Mouse (Mus musculus) liver, postnatal 0 days (tissue): ENCODE results near the gene Ssh2.

ENCODE experiments used
- CTCF ChIP-seq: sonication (generic); IDR thresholded peaks from 2 replicates; pipeline ENCODE4 v1.5.1; 2016; ENCODE audit warnings: antibody characterized with exemption, low read depth
- EP300 ChIP-seq: IDR thresholded peaks from 2 replicates; pipeline ENCODE4 v1.6.1; 2016; ENCODE audit warnings: antibody characterized with exemption, low read depth, mild to moderate bottlenecking

DNA sequence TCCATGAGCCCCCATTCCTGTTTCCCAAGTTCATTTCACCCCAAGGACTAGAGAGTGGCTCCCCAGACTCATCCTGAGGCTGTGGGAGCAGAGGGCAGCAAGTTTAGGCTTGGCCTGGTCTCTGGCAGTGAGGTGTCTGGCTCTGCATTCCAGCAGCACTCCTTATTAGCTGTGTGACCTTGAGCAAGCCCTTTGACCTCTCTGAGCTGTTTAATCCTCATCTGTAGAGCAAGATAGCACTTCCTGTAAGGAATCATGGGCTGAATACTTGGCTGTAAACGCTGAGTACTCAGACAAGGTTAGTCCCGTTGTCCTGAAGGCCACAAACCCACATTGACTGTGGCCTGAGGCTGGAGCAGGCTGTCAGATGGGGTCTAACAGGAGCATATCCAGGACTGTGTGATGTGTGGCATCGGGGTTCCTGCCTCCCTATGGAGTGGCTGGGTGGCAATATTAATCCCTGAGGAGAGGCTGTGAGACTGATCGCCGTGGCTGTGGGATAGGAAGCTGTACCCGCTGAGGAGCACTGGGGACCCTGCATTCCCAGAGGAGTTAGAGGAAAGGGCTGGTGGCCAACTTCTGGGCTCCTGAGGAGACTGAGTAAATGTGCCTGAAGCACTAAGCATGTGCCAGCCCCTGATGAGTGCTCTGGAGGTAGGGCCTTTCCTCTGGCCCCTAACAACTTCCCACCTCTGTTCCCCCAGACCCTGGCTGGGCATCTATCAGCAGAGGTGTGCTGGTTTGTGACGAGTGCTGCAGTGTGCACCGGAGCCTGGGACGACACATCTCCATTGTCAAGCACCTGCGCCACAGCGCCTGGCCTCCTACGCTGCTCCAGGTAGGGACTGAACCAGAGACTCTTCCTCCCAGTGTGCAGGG is 282.4 kb downstream of the Ssh2 start:
- TF ChIP-seq CTCF (no peak), EP300 (no peak)
